Mouse (Mus musculus) left cerebral cortex, postnatal 36 days (tissue): Measurements from ENCODE around the gene Susd4. TPM values are rescaled to one million over a fixed set of nuclear protein-coding genes. Genes with fewer than 3 reads are reported as not detected.
A peak's percentile ranks its signal among the peaks of the same experiment; 100 is the strongest.

Experiments
- DNase-seq, 2 experiments: peaks; one replicate each; pipeline ENCODE4 v3.0.0; 2021 to 2022; ENCODE audit warnings: low spot score in 2 of 2, mixed read lengths in 1 of 2
- intact Hi-C: fragments of 180-260 bp; cut with DNase I; formaldehyde crosslinking; loops from one replicate; pipeline ENCODE4 v1.15.1; 2025
- total RNA-seq, 2 experiments: library from RNA; stranded (reverse); gene quantifications; 2 replicates each; pipeline ENCODE4 v1.2.3; 2021

Gene Susd4
- total RNA-seq, 2 experiments from 2014 or later = 113 TPM

DNA sequence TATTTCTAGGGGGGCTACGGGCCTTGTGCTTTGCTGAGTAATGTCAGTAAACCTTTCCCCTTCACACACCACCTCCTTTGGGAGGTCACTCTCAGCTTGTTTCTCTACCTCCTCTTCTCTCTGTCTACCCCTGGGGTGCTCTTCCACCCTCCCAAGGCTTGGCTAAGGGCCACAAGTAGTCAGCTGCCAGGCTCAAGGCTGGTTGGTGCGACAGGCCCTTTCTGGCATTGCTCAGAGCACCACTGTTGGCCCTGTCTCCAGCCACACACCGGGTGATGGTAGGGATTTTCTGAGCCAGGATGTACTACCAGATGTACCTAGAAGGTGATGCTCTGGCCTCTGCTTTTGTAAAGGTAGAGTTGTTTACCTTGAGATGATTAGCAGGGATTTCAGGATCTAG, 21.1 kb downstream of the Susd4 start:
- intact Hi-C loops = no loop called here

DNA sequence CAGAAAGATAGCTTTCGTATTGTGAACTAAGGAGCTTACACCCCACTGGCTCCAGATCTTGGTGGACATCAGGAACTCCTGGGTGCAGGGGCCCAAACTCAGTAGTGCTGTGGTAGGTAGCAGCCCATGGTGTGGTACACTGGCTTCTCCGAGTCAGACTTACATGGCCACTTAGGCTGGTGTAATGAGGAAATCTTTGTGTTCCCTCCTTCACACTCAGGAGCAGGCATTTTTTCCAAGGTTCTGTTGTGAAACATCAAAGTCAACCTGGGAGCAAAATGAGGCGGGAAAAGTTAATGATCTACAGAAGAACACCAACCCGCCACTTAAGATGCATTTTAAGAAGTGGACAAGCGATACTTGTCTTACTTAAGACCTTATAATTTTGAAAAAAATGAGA, 21.8 kb downstream of the Susd4 start:
- intact Hi-C loops = no loop called here
- no peak for DNase-seq

More for the DNA sequence above, 21.1 kb downstream of the Susd4 start:
- DNase-seq = no peak

DNA sequence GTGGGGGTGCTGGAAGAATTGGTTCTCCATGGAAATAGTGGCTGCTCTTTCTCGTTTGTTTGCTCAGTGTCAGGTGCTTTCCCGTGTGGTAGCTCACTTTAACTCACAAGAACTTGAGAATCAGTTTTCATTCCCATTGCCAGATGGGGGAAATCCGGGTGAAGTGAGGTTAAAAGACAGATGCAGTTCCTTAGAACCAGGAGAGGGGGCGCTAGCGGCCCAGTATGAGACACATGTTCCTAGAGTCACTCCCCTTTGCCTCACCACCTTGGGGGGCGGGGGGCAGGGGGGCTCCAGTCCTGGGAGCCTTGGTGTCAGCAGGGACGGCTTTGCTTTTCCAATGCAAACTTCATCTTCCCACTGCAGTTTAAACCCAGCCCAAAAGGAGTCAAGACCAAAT, 23.4 kb downstream of the Susd4 start:
- intact Hi-C loops = no loop called here
- DNase-seq = no peak

DNA sequence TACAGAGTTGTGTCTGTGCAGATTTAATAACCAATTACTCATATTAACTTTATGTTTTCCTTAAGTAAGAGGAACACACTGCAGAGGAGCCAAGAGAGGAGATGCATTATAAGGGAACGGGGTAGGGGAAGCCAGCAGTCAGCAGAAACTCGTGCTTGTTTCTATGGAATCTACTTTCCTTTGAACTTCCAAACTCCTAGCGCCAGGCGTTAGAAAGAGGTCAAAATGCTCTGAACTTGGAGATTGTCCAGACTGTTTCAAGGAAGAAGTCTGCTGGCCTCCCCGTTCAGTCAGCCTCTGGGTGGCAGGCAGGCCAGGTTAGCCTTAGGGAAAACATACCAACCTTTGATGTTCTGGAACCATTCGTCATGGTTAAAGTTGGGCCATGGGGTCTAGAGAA, 25.2 kb downstream of the Susd4 start:
- DNase-seq = no peak

DNA sequence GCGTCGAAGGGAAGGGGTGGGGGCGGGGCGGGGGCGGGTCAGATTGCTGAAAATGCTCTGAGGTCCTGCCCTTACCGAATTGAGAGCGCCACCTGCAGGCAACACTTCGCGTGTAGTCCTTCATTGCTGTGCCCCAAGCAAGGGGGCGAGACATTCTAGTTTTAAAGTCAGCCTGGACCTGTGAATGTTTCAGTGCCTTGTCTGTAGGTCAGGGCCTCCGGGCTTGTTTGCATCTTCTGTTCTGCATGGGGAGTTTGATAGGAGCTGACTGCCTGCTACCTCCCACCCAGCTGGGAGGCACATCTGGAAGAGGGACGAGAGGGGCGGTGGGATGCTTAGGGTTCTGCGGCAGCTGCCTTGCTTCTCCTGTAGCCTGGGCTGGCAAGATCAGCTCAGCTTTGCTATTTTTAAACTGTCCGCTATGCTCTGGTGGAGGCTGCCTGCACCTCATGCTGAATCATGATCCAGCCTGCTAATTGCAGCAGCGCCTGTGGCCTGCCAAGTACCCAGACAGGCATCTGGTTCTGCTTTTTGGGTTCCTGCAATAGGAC, 28.9 kb downstream of the Susd4 start:
- intact Hi-C loops = loop anchor here (5.0 to 10.0 kb wide), 3 partner anchors 45 to 230 kb away; no protein-coding TSS in a partner anchor
- DNase-seq = peak; percentile 71 to 75

More for the DNA sequence above, 25.2 kb downstream of the Susd4 start:
- intact Hi-C loops = no loop called here

DNA sequence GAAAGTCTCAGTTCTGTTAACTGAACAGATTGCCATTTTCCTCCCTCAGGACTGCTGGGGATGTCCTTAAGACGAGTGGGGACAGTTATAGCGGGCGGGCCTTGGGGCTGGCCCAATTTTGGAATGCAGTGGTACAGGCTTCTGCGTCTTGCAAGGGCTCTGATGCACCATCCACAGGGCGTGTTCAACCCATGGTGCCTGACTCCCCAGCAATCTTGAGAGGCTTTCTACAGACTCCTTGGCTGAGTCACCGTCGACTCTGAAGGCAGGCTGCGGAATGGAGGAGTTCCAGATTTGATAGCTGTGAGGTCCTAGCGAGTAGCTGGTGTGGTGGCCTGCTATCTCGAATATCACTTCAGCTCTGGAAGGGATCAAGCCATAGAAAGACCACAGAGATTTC, 30.6 kb downstream of the Susd4 start:
- DNase-seq = peak; percentile 57 to 80
- intact Hi-C loops = loop anchor here (5.0 to 10.0 kb wide), 3 partner anchors 43 to 232 kb away; no protein-coding TSS in a partner anchor

DNA sequence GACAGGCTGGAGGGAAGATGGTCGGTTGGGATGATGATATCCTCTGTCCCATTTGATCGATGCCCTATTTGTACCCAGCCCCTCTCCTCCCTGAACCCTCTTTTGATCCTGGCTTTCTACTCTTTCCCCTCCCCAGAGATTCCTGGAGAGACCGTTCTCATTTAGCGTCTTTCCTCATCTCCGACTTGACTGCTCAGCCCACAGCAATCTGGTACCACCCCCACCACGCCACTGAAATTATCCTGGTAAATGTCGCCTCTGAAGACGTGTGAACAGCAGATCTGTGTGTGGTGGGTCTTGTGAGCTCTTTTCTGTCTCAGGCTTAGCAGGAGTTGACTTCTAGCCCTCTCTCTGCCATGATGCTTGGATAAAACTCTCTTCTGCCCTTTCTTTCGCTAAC, 31.0 kb downstream of the Susd4 start:
- DNase-seq = peak; percentile 66 to 73
- intact Hi-C loops = loop anchor here (5.0 to 10.0 kb wide), 4 partner anchors 32 to 232 kb away; partner anchors contain the start of gene Susd4

DNA sequence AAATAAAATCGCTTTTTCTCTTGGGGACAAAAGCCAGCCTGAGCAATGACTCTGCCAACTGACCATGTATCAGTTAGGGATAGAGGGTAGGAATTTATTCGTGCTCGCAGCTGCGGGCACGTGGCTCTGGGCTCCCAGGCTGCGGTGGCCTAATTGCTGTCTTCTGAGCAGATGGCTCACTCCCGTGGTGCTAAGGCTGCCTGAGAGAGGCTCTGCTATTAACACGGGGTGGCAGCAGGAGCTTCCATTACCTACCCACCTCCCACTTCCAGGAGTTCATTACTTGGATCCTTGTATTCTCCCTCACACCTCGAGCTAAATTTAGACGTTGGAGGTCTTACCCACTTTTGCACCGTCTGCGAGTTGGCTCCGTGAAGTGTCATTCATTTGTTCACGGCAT, 33.4 kb downstream of the Susd4 start:
- intact Hi-C loops = loop anchor here (2.0 to 10.0 kb wide), 3 partner anchors 26 to 108 kb away; partner anchors contain the start of gene Susd4
- DNase-seq = peak; percentile 41 to 53

DNA sequence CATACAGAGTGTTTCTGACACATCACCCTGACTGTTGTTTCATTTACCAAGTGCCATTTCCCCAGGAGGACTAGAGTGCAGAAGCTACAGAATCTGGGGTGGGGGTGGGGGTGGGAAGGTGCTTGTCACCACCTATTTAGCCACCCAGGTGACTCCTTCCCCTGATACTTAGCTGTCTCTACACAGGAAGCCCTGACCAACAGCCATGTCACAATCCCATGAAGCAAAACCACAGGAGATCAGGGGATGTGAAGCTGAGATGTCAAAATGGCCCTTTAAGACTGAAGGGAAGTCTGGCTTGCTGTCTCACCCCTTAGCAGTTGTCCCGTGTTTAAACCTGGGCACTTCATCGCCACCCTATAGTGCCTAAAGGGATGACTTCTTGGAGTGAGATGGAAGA, 37.9 kb downstream of the Susd4 start:
- DNase-seq = no peak
- intact Hi-C loops = no loop called here

DNA sequence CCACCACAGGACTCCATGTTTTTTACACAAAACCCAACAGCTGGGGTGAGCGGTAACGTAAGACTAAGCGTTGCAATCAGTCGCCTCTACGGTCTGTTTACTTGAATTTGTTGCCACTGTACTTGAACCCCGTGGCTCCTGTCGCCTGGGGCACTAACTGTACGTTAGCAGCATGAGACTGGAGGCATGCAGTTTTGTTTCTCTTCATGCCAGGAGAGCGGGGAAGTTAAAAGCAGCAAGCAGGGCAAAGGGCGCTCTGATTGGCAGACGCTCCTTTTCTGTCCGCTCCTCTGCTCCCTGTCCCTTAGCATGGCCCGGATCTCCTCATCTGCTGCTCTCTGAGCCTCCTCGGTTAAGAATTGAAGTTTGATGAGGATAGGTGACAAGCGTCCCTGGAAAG, 39.2 kb downstream of the Susd4 start:
- DNase-seq = no peak
- intact Hi-C loops = no loop called here

DNA sequence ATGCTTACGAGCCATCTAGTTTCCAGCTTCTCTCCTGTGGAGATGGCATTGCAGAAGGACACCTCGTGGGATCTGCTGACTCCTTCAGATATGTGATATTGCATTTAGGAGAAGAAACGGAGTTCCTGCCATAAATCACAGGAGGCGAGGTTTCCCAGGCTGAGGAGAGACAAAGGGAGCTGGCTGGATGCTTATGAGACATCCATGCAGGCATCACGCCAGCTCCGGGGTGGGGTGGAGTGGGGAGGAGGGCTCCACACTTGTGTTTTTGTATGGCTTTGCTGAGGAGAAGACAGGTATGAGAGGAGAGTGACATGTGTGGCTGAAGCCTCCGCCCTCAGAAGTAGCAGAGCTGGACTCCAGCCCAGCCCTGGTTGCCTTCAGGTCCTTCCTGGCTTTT, 50.3 kb downstream of the Susd4 start:
- intact Hi-C loops = no loop called here
- peak in 1 of 2 experiments; percentile 37 for DNase-seq

DNA sequence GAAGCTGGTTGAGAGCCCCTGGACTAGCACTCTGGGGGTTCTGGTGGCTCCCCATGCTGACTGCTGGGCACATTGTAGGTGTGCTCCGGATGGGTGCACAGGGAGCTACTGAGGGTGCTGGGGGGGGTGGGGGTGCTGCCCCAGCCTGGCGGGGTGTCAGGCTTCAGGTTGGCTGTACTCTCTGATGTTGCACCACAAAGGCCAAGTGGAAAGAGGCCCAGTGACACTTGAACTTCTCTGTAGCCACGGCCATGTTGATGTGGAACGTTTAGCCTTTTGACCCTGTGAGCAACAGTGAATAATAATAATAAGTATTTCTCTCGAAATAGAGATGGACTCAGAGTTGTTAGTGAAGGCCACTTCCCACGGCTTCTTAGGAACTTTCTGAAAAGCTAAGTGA, 50.9 kb downstream of the Susd4 start:
- intact Hi-C loops = no loop called here
- no peak for DNase-seq

DNA sequence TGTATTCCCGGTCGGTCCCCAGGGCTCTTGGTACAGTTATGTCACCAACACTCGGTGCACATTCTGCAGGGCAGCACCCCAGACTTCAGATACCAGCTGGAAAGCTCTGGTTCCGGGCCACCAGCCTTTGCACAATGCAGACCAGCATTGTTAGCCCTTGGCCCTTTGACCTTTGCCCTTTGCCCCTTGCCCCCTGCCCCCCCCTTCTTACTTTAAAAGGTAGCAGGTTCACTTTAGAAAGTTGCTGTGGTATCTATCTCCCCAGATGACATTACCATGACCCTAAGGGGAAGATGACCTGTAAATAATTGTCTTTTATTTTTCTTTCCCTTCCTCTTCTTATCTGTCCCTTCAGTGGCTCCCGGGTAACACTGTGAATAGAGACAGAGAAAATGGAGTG, 53.4 kb downstream of the Susd4 start:
- intact Hi-C loops = no loop called here
- DNase-seq = no peak

DNA sequence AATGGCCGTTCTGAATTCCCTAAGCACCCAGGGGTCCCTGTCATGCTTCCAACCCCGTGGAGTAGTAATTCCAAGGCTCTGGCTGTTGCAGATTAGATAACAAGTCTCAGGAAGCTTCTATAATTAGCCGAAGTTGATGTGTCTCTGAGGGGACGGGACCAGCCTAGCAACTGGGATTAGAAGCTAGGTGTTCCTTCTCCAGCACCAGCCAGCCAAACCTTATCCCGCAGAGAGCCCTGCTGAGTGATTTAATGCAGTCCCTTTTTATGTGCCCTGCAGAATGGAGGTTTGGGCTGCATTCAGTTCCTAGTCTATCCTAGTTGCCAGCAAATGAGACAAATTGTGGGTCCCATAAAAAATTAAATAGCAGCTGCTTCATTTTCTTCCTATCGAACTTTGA, 54.0 kb downstream of the Susd4 start:
- intact Hi-C loops = no loop called here
- DNase-seq = no peak

DNA sequence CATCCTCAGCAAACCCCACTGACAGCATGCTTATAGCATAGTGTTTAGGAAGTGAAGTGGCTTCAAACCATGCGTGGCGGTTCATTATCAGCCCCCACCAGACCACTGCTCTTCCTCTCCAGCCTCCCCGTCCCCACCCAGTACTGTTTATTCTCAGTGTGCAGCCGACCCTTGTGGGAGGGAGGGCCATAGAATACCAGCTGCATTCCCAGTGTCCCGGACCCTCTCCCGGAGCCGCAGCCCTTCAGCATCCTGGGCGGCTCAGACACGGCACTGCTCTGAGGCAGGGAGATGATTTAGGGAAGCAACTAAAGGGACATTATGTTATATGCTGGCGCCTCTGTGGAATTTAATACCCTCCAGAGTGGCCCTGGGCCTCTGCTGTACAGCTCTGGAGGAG, 55.3 kb downstream of the Susd4 start:
- DNase-seq = no peak
- intact Hi-C loops = no loop called here

DNA sequence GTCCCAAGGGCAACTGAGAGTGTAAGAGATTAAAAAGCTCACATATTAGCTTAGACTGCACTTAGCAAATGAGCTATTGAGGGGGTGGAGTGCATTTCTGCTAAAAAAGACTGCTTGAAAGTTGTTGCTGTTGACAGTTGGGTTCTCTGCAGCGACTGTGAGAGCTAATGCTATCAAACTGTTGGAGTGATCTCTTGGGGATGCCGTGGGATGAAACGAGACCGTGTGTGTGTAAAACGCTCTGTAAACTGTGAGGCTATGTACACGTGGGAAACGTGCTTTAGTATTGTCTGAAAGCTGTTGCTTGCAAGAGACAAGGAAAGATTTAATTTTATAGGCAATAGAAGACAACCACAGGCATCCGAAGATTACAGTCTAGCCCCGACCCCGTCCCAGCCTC, 59.1 kb downstream of the Susd4 start:
- intact Hi-C loops = loop anchor here (2.0 kb wide), 1 partner anchor 26 kb away; no protein-coding TSS in a partner anchor
- no peak for DNase-seq

DNA sequence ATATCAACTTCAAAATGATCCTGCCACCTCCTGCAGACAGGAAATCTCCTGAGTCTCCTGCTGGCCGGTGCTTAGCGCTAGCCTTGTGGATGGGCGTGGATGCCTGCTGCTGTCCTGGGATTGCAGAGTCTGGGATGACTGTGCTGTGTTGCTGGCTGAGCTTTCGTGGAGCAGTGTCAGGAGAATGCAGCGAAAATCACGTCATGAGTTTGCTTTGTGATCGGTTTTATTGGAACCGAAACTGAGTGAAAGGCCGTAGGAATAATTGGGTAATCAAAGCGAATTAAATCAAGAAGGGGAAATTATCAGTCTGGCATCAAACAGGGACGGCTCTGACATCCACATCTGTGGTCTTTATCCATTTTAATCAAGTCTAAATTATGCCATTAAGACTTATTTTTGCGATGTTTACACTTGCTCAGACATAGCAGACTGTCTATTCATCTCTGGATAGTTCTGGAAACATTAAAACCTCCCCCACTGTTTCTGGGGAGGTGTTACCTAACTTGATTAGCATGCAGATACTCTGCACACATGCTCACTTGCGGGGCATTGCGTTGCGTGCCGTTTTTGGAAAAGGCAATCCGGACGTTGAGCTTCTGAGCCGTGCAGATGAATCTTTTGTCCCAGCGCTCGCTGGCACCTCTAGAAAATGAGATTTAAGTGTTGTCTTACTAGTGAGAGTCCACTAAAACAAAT, 60.2 kb downstream of the Susd4 start:
- intact Hi-C loops = loop anchor here (2.0 kb wide), 1 partner anchor 27 kb away; no protein-coding TSS in a partner anchor
- no peak for DNase-seq

DNA sequence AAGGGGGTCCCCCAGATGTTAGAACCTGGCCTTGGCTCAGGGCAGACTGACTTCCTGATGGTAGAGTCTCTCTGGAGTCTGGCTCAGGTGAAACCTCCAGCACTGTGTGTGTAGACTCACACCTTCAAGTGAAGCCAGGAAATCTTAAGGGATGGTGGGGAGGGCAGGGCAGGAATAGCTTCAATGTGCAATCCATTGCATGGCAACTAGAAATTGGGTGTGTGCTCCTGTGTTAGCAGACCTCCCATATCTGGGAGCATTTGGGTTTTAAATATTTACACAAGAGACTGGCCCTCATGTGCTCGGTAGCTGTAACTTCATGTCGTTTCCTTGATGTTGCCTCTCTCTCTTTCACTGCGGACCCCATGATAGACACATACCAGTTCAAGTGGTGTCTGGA, 62.9 kb downstream of the Susd4 start:
- no peak for DNase-seq
- intact Hi-C loops = no loop called here

DNA sequence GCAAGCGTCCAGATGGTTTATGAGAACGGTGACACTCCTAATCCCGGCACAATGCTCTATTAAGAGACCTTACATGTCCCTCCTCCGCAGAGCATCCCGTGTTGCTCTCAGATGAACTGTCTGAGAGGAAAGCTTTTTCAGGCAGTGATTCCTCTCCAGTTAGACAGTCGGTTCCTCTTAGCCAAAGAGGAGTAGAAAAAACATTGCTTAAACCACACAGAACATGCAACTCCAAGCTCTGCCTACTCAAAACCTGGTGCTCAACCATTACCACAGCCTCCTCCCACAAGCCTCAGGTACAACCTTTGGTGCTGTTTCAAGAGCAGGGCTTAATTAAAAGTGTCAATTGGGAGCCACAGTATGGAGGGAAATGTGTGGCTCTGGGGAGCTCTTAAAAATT, 74.4 kb downstream of the Susd4 start:
- DNase-seq = no peak
- intact Hi-C loops = loop anchor here (5.0 kb wide), 1 partner anchor 46 kb away; no protein-coding TSS in a partner anchor

DNA sequence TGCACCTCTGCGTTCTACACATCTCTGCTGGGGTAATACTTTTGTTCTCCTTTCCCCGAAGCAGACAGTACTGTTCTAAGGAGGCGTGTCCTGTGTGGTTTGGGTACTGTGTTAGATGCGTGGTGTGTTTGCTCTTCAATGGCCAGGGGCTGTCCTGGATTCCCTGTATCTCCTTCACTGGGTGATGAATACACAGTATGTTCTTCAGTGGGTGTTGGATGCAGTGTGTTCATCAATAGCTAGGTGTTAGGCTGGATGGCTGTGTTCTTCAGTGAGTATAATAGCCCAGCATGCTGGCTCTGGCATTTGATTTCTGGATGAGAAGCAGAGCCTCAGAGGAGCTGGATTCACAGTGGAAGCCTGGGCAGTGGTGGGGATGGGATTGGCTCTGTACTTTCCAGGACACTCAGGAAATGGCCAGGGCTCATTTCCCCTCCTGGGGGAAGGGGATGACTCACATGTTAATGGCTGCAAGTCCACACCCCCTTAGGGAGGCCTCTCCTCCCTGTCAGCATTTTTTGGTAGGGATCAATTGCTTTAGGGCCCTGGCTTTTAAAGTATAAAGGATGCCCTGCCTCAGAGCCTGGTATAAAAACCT, 75.8 kb downstream of the Susd4 start:
- no peak for DNase-seq
- intact Hi-C loops = loop anchor here (5.0 kb wide), 1 partner anchor 47 kb away; no protein-coding TSS in a partner anchor

DNA sequence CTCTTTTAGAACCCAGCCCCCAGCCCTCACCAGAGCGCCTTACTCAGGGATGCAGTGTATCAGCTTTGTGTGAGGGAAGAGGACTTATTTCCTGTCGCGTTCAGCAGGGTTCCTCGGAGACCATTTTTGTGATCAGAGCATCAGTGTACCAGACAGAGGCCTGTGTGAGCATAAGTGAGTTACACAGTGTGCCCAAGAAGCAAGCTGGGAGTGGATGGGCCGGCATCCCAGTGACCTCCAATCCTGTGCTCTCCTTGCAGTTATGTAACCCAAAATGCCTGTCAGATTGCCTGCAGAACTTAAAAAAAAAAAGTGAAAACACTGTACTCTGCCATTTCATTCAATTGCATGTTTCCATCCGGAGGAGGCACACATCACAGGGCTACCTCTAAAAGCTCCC, 76.4 kb downstream of the Susd4 start:
- intact Hi-C loops = no loop called here
- no peak for DNase-seq
